Mouse (Mus musculus) left cerebral cortex, postnatal 25 days (tissue): Measurements from ENCODE around the gene Pkd1l1. TPM values are rescaled to one million over a fixed set of nuclear protein-coding genes. Genes with fewer than 3 reads are reported as not detected.

Experiments
- DNase-seq, 2 experiments: peaks; one replicate each; pipeline ENCODE4 v3.0.0; 2022; ENCODE audit warnings: low spot score in 2 of 2, mixed read lengths in 1 of 2
- intact Hi-C: fragments of 180-260 bp; cut with DNase I; formaldehyde crosslinking; loops from one replicate; pipeline ENCODE4 v1.15.1; 2025
- total RNA-seq, 2 experiments: library from RNA; stranded (reverse); gene quantifications; 2 replicates each; pipeline ENCODE4 v1.2.3; 2021

Gene Pkd1l1
- total RNA-seq, 2 experiments from 2014 or later, result not detected

DNA sequence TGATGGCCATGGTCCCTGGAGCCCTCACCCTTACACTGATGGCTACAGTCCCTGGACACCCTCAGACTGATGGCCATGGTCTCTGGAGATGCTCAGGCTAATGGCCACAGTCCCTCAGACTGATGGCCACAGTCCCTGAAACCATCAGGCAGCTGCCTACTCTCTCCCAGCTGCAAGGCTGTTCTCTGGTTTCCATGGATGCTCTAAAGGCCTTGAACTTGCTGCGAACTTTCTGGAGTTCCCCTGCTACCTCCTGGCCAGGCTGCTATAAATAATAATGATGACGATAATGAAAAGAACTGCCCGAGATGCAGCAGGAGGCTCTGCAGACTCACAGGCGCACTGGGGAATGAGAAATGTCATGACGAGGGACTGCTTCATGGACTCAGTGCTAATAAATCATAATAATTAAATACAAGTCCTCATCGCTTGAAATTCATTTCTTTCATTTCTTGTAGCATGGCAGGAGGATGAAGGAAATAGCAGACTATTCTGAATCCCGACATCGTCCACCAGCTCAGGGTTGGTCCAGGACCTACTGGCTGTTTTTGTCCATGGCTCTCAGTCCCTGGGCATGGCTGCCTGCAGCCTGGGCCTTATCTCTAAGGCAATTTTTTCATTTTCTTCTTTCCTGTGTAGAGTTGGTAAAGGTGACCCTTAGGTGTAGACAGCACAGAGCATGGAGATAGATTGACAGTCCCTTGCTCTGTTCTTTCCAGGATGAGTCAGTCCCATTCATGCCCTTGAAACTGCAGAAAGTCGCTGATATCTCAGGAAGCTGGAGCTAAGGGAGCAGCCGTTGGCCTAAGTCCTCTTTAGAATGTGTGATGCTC lies 191.5 kb downstream of the Pkd1l1 start:
- DNase-seq, result no peak
- intact Hi-C loops, result no loop called here

DNA sequence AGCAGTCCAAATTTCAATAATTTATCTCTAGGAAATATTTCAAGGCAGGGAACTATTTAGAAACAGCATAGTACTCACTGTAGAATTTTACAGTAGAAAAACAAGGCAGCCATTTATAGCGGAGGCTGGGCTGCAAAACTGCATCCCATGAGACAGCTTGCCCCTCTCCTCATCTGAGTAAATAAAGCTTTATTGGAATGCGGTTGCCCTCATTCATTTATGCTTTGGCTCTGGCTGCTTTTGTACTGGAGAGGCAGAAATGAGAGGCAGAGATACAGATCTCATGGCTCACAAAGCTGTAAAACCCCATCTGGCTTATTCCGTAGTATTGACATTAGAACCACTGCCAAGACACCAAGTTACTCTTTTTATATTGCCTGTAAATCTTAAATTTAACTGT lies 193.6 kb downstream of the Pkd1l1 start:
- intact Hi-C loops, result no loop called here
- no peak for DNase-seq

Other genes starting within 250 kb of the Pkd1l1 start
- gene Hus1, start 37.9 kb upstream of the Pkd1l1 start, total RNA-seq, result 10 to 100 TPM; 11.0 to 13.6 TPM
- under 1 TPM; 0.62 to 0.66 TPM for gene Gm11992, start 75.3 kb upstream of the Pkd1l1 start, total RNA-seq
- gene Sun3, start 75.7 kb upstream of the Pkd1l1 start, total RNA-seq, result under 1 TPM in 1 of 2 experiments, not detected in 1; 0.30 TPM
- 1 to 10 TPM; 2.2 to 2.5 TPM for gene Upp1, start 144.8 kb upstream of the Pkd1l1 start, total RNA-seq
- gene Abca13, start 218.7 kb upstream of the Pkd1l1 start, total RNA-seq, result under 1 TPM; 0.05 TPM